Mouse (Mus musculus) mesoderm, embryonic 11.5 days (tissue): ENCODE results near the gene Slc25a48.

Experiments
- DNase-seq: peaks from one replicate; pipeline ENCODE4 v3.0.0-alpha.2; 2012; ENCODE audit warnings: low read depth, low spot score

The Slc25a48 gene

DNA sequence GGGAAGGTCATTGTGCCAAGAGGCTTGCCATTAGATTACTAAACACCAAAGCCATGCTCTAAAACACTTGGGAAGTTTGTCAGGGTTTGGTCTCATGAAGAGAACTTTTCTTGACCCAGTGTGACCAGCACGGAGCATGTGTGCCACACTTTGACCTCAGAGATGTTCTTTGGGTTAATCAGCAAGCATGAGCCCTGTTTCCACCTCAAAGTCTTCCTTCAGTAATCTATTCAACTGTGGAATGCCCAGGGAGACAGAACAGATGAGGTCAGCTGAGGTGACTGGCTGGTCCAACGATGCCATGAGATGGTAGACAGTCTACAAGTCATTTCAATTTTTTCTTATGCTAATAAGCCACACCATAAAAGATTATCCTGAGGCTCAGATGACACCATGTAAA is 71.6 kb downstream of the Slc25a48 start:
- DNase-seq = no peak

DNA sequence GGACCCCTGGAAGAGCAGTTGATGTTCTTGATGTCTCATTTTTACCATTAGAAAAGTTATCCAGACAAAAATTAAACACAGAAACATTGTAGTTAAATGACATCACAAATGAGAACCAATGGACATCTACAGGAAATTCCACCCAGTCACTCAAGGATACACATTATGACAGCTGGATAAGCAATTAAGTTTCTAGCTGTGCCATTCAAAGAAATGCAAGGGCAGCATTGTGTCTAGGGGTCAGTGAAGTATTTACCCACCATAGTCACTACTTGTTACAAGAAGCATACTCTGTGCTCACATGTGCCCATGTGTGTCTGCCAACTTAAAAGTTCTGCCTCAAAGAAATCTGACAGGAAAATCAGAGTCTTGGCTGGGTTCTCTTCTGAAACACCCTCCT is 75.4 kb downstream of the Slc25a48 start:
- DNase-seq = peak; percentile 10

DNA sequence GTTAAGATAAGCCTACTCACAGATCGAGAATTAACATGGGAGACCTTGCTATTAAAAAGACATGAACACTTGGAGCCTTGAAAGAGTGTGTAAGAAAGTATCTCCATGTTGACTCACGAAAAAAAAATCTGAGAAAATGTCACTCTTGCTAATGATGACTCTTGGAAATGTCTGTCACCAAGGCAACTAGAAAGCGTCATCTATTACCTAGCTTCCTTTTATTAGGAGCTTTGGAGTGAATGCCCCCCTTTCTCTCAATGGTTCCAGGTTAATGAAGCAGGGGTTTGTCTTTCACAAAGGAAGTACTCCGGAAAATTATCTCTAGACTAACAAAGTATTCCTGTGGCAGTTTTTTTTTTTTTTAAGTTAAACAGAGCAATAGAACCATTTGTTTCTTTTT is 78.2 kb downstream of the Slc25a48 start:
- no peak for DNase-seq

GRCm38 (mm10) chr13:56516816-56517215 is 78.7 kb downstream of the Slc25a48 start:
- no peak for DNase-seq

- peak; percentile 90 for DNase-seq
These were observed 84.1 kb downstream of the Slc25a48 start, which contains the start of gene Fbxl21 for GRCm38 (mm10) chr13:56522081-56522820. Gene Fbxl21 (plus strand): TSS chr13:56522472.

- no peak for DNase-seq
These were observed 84.6 kb downstream of the Slc25a48 start for GRCm38 (mm10) chr13:56522821-56523167.
